In the genomic region with DNA sequence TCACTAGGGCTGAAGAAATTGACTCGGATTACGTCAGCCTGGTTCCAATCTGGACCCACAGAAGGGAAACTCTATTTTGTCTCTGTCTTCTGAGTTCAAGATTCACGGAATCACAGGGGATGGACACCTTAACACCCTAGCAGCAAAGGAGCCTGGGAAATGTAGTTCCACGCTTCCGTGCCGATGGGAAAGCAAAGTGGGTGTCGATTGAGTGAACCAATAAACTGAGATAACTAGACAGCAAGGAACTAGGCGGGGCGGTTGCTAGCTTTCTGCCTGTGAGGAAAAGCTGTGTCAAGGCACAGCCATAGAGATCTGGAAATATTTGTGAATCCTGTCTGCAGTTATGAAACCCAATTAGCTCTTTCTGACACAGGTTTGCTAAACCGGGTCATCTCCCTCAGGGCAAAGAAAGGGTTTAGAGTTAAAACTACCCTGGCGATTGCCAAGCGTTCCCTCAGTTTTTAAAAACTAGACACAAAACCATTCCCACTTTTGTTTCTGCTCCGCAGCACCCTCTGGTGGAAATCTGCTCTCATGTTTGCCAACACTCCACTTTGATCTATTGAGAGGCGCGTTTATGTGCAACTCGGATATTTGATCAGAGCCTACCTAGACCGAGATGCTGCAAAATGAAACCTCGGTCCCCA, we compare ENCODE assay signal across 7 mouse cellular contexts. TPM values are rescaled to one million over a fixed set of nuclear protein-coding genes. Genes with fewer than 3 reads are reported as not detected.
A peak's percentile ranks its signal among the peaks of the same experiment; 100 is the strongest.
DNase-seq lines count a peak whose midpoint lies in the region; ATAC-seq lines count a peak whose summit lies in the region.

No protein-coding gene starts in this region.

- intact Hi-C loops in left cerebral cortex, postnatal 36 days (cut with DNase I) = no loop called here

- peak; percentile 83 for DNase-seq in adrenal gland, adult 8-10 months
- DNase-seq in embryo, embryonic 9.5 days (ENCODE audit: extremely low spot score) = peak; percentile 80
- DNase-seq in gastrocnemius, postnatal 4 days (ENCODE audit: low spot score in 2 of 2) = peak; percentile 44 to 78
- DNase-seq in left cerebral cortex, postnatal 36 days (ENCODE audit: low spot score in 2 of 2) = peak; percentile 80 to 85
- peak; percentile 97 for DNase-seq in midbrain, embryonic 11.5 days (ENCODE audit: low spot score, missing footprints)
- peak; percentile 71 for DNase-seq in skeletal muscle tissue, adult 2 months (ENCODE audit: low read depth, low spot score)

- ATAC-seq in intestine, embryonic 16.5 days = peak; percentile 87
- ATAC-seq in midbrain, embryonic 11.5 days (ENCODE audit: low FRiP score) = peak; percentile 66

- H3K27me3 ChIP-seq in intestine, embryonic 16.5 days (replicated peaks; ENCODE audit: control insufficient read depth, insufficient read depth, low read length) = no peaks in the 10 kb centered on the region
- H3K27me3 ChIP-seq in midbrain, embryonic 11.5 days (ENCODE audit: control insufficient read depth, insufficient read depth, low read length) = no peaks in the 10 kb centered on the region

- peak overlapping the region; percentile 79 for H3K27ac ChIP-seq in intestine, embryonic 16.5 days (ENCODE audit: low read length)
- H3K27ac ChIP-seq in midbrain, embryonic 11.5 days (ENCODE audit: low read depth, low read length) = no peak overlapping the region

- H3K4me1 ChIP-seq in intestine, embryonic 16.5 days (ENCODE audit: control insufficient read depth, insufficient read depth, low read length) = peaks cover 3% of the 10 kb centered on the region; the same call in 1 of the 2 replicates
- peaks cover 3% of the 10 kb centered on the region for H3K4me1 ChIP-seq in midbrain, embryonic 11.5 days (ENCODE audit: control insufficient read depth, insufficient read depth, low read length)

- no peaks in the 10 kb centered on the region for H3K36me3 ChIP-seq in intestine, embryonic 16.5 days (ENCODE audit: control insufficient read depth, insufficient read depth, low read length)
- no peaks in the 10 kb centered on the region for H3K36me3 ChIP-seq in midbrain, embryonic 11.5 days (ENCODE audit: control insufficient read depth, insufficient read depth, low read length)

- no peaks in the 10 kb centered on the region for H3K9me3 ChIP-seq in intestine, embryonic 16.5 days (ENCODE audit: control insufficient read depth, low read length)
- H3K9me3 ChIP-seq in midbrain, embryonic 11.5 days (ENCODE audit: control insufficient read depth, low read length) = no peaks in the 10 kb centered on the region

- H3K4me2 ChIP-seq in intestine, embryonic 16.5 days (ENCODE audit: low read depth, low read length) = peak overlapping the region; percentile 61
- peak overlapping the region; percentile 53 for H3K4me2 ChIP-seq in midbrain, embryonic 11.5 days

- peak overlapping the region; percentile 42 for H3K4me3 ChIP-seq in intestine, embryonic 16.5 days (ENCODE audit: low read length)
- peak overlapping the region; percentile 20 for H3K4me3 ChIP-seq in midbrain, embryonic 11.5 days (ENCODE audit: low read depth, low read length)

- WGBS in intestine, embryonic 16.5 days = 7% methylated on average over 18 of the region's 18 CpGs
- 16% methylated on average over 18 of the region's 18 CpGs for WGBS in midbrain, embryonic 11.5 days

- H3K9ac ChIP-seq in intestine, embryonic 16.5 days (ENCODE audit: low read depth, low read length) = peak overlapping the region; percentile 60
- peak overlapping the region; percentile 46 for H3K9ac ChIP-seq in midbrain, embryonic 11.5 days (ENCODE audit: low read length)

RNA-seq across cellular contexts. Expression of gene Hexb, which starts 7.0 kb away (rescaled TPM):
- total RNA-seq in adrenal gland, adult 8-10 months (2022) = 10 to 100 TPM; 34.1 to 72.0 (median 50.7) TPM
- 10 to 100 TPM; 26.7 to 27.8 TPM for total RNA-seq in gastrocnemius, postnatal 4 days (2021)
- polyA plus RNA-seq in intestine, embryonic 16.5 days (2015; fragmentation: Nextera tagmentation; extraction: Ambion mirVana) = 142 and 184 TPM in 2 replicates
- total RNA-seq in left cerebral cortex, postnatal 36 days (2021) = 100 to 1,000 TPM; 111 to 119 TPM
- polyA plus RNA-seq in midbrain, embryonic 11.5 days (2014; fragmentation: Nextera tagmentation; extraction: Ambion mirVana) = 25.8 and 26.1 TPM in 2 replicates

RNA-seq across cellular contexts. Expression of gene Enc1, which starts 35.7 kb away (rescaled TPM):
- total RNA-seq in adrenal gland, adult 8-10 months (2022) = 1 to 10 TPM; 4.3 to 8.7 (median 7.9) TPM
- 10 to 100 TPM; 11.0 to 12.9 TPM for total RNA-seq in gastrocnemius, postnatal 4 days (2021)
- polyA plus RNA-seq in intestine, embryonic 16.5 days (2015; fragmentation: Nextera tagmentation; extraction: Ambion mirVana) = 5.8 and 6.1 TPM in 2 replicates
- total RNA-seq in left cerebral cortex, postnatal 36 days (2021) = 100 to 1,000 TPM; 570 to 627 TPM
- polyA plus RNA-seq in midbrain, embryonic 11.5 days (2014; fragmentation: Nextera tagmentation; extraction: Ambion mirVana) = 18.4 and 19.8 TPM in 2 replicates

Comparison
In these comparisons a context has a peak if more than half of its experiments do, and no peak if none do; other contexts are left out.
1. RNA of gene Enc1, which starts 35.7 kb away (total RNA-seq): 570 to 627 TPM in left cerebral cortex, postnatal 36 days; 11.0 to 12.9 TPM in gastrocnemius, postnatal 4 days and 4.3 to 8.7 TPM in adrenal gland, adult 8-10 months; every median in the first group is over 10 times any median in the second.
2. Peak in every context shown above with its lines, with median percentiles within 50 percentile points of each other: DNase-seq.